Mouse (Mus musculus) lung, postnatal 0 days (tissue): Measurements from ENCODE around the gene Cops8. TPM values are rescaled to one million over a fixed set of nuclear protein-coding genes. Genes with fewer than 3 reads are reported as not detected.
A peak's percentile ranks its signal among the peaks of the same experiment; 100 is the strongest.

Source experiments
- ATAC-seq: fragments of 200-750 bp; cut with Nextera tagmentation; 2 replicates; pipeline ENCODE4 v1.8.0; 2017; ENCODE audit warnings: moderate library complexity
- DNase-seq: peaks from one replicate; pipeline ENCODE4 v3.0.0-alpha.2; 2016; ENCODE audit warnings: low spot score
- H3K27ac ChIP-seq: fragments of 300-500 bp; sonication (generic); 2 replicates; pipeline ENCODE4 v1.5.1; 2014; ENCODE audit warnings: antibody characterized with exemption, mild to moderate bottlenecking, low read length, mixed read lengths
- H3K27me3 ChIP-seq: fragments of 300-500 bp; sonication (generic); replicated peaks from 2 replicates; pipeline ENCODE4 v1.6.1; 2014; ENCODE audit warnings: low read length, mixed read lengths; ENCODE audit not compliant: insufficient read depth
- H3K36me3 ChIP-seq: fragments of 300-500 bp; sonication (generic); 2 replicates; pipeline ENCODE4 v1.6.1; 2014; ENCODE audit warnings: low read length, mixed read lengths; ENCODE audit not compliant: insufficient read depth
- H3K4me1 ChIP-seq: fragments of 300-500 bp; sonication (generic); 2 replicates; pipeline ENCODE4 v1.6.1; 2014; ENCODE audit warnings: antibody characterized with exemption, low read depth, low read length, mixed read lengths; ENCODE audit not compliant: insufficient read depth
- H3K4me2 ChIP-seq: fragments of 300-500 bp; sonication (generic); replicated peaks from 2 replicates; pipeline ENCODE4 v1.6.1; 2014; ENCODE audit warnings: low read depth, mild to moderate bottlenecking, low read length, moderate library complexity, mixed read lengths
- H3K4me3 ChIP-seq: fragments of 300-500 bp; sonication (generic); 2 replicates; pipeline ENCODE4 v1.5.1; 2014; ENCODE audit warnings: low read depth, low read length
- H3K9ac ChIP-seq: fragments of 300-500 bp; sonication (generic); replicated peaks from 2 replicates; pipeline ENCODE4 v1.6.1; 2014; ENCODE audit warnings: low read depth, mild to moderate bottlenecking
- H3K9me3 ChIP-seq: fragments of 300-500 bp; sonication (generic); 2 replicates; pipeline ENCODE4 v1.6.1; 2016; ENCODE audit warnings: low read length, mixed read lengths
- CTCF ChIP-seq: IDR thresholded peaks from 2 replicates; pipeline ENCODE4 v1.5.1; 2016; ENCODE audit warnings: antibody characterized with exemption, mild to moderate bottlenecking
- EP300 ChIP-seq: IDR thresholded peaks from 2 replicates; pipeline ENCODE4 v1.6.1; 2016; ENCODE audit warnings: antibody characterized with exemption, mild to moderate bottlenecking, control low read depth
- WGBS: fragments of 180-500 bp; shearing (Covaris S2); extraction: QIAGEN DNeasy Blood & Tissue Kit; methylation state at CpG from one replicate; pipeline ENCODE4 v1.1.7; 2014; 5-methylcytosine and 5-hydroxymethylcytosine counted together
- polyA plus RNA-seq: library from polyadenylated mRNA; unstranded; fragments of >200 nt; fragmentation: Nextera tagmentation; extraction: Ambion mirVana; gene quantifications from 2 replicates; pipeline ENCODE4 v1.2.1, GENCODE M21; 2015

Gene Cops8
- polyA plus RNA-seq, 1 experiment from 2014 or later: 79.7 TPM

GRCm38 (mm10) chr1:90634205-90634745, 31.5 kb downstream of the Cops8 start:
- WGBS: 35% methylated on average over 3 of the region's 3 CpGs
- no peak for TF ChIP-seq CTCF
- TF ChIP-seq EP300: no peak
- no peak overlapping the region for H3K4me3 ChIP-seq
- no peak overlapping the region for H3K4me2 ChIP-seq
- H3K27me3 ChIP-seq: no peaks in the 10 kb centered on the region
- no peaks in the 10 kb centered on the region for H3K4me1 ChIP-seq
- peak; percentile 47 for DNase-seq
- H3K27ac ChIP-seq: no peak overlapping the region
- H3K9me3 ChIP-seq: no peaks in the 10 kb centered on the region
- H3K9ac ChIP-seq: no peak overlapping the region
- peak; percentile 36; the same call in 1 of the 2 replicates for ATAC-seq
- no peaks in the 10 kb centered on the region for H3K36me3 ChIP-seq

- ATAC-seq: peak; percentile 88
- Histone ChIP-seq H3K4me2 (no peak overlapping the region), H3K4me1 (no peaks in the 10 kb centered on the region), H3K9ac (no peak overlapping the region), H3K27ac (no peak overlapping the region), H3K27me3 (no peaks in the 10 kb centered on the region), H3K36me3 (no peaks in the 10 kb centered on the region), H3K4me3 (no peak overlapping the region), H3K9me3 (no peaks in the 10 kb centered on the region)
- WGBS: 30% methylated on average over 7 of the region's 7 CpGs
- DNase-seq: peak; percentile 91
- TF ChIP-seq EP300: peak; percentile 91
- TF ChIP-seq CTCF: no peak
Measured at GRCm38 (mm10) chr1:90638335-90638734, 35.6 kb downstream of the Cops8 start.

- Histone ChIP-seq H3K4me3 (no peak overlapping the region), H3K4me2 (no peak overlapping the region), H3K4me1 (no peaks in the 10 kb centered on the region), H3K36me3 (no peaks in the 10 kb centered on the region), H3K27me3 (no peaks in the 10 kb centered on the region), H3K9ac (no peak overlapping the region), H3K27ac (peak overlapping the region; percentile 67), H3K9me3 (no peaks in the 10 kb centered on the region)
- DNase-seq (peak; percentile 94), ATAC-seq (peak; percentile 89)
- WGBS: 3% methylated on average over 4 of the region's 4 CpGs
- TF ChIP-seq EP300 (peak; percentile 40; the same call in 1 of the 2 replicates), CTCF (peak; percentile 96)
Measured at GRCm38 (mm10) chr1:90650781-90651437, 48.1 kb downstream of the Cops8 start.

GRCm38 (mm10) chr1:90651781-90652180, 49.0 kb downstream of the Cops8 start:
- TF ChIP-seq EP300 (no peak), CTCF (no peak)
- Histone ChIP-seq H3K4me3 (no peak overlapping the region), H3K9me3 (no peaks in the 10 kb centered on the region), H3K27me3 (no peaks in the 10 kb centered on the region), H3K4me2 (no peak overlapping the region), H3K36me3 (no peaks in the 10 kb centered on the region), H3K9ac (no peak overlapping the region), H3K4me1 (no peaks in the 10 kb centered on the region), H3K27ac (peak overlapping the region; percentile 67; the same call in 1 of the 2 replicates)
- DNase-seq (no peak), ATAC-seq (no peak)

GRCm38 (mm10) chr1:90652553-90652952, 49.8 kb downstream of the Cops8 start:
- Histone ChIP-seq H3K27me3 (no peaks in the 10 kb centered on the region), H3K36me3 (no peaks in the 10 kb centered on the region), H3K4me2 (no peak overlapping the region), H3K27ac (no peak overlapping the region), H3K9me3 (no peaks in the 10 kb centered on the region), H3K4me3 (no peak overlapping the region), H3K9ac (no peak overlapping the region), H3K4me1 (no peaks in the 10 kb centered on the region)
- ATAC-seq: no peak
- TF ChIP-seq EP300: no peak
- TF ChIP-seq CTCF: no peak
- 76% methylated on average over 4 of the region's 4 CpGs for WGBS
- DNase-seq: no peak

- DNase-seq: peak; percentile 58
- H3K4me1 ChIP-seq: no peaks in the 10 kb centered on the region
- ATAC-seq: peak; percentile 57
- H3K36me3 ChIP-seq: no peaks in the 10 kb centered on the region
- H3K9me3 ChIP-seq: no peaks in the 10 kb centered on the region
- TF ChIP-seq CTCF (no peak), EP300 (no peak)
- 61% methylated on average over 16 of the region's 16 CpGs for WGBS
- no peaks in the 10 kb centered on the region for H3K27me3 ChIP-seq
- H3K4me2 ChIP-seq: no peak overlapping the region
- H3K27ac ChIP-seq: peak overlapping the region; percentile 38
- H3K9ac ChIP-seq: no peak overlapping the region
- H3K4me3 ChIP-seq: no peak overlapping the region
Measured at GRCm38 (mm10) chr1:90656492-90657245, 53.9 kb downstream of the Cops8 start.
